Mouse (Mus musculus) kidney, postnatal 14 days (tissue): ENCODE data around the gene B4galt2.
A peak's percentile ranks its signal among the peaks of the same experiment; 100 is the strongest.

Experiments used
- DNase-seq: peaks from one replicate; pipeline ENCODE4 v3.0.0; 2022; ENCODE audit warnings: mixed read lengths

The B4galt2 gene

DNA sequence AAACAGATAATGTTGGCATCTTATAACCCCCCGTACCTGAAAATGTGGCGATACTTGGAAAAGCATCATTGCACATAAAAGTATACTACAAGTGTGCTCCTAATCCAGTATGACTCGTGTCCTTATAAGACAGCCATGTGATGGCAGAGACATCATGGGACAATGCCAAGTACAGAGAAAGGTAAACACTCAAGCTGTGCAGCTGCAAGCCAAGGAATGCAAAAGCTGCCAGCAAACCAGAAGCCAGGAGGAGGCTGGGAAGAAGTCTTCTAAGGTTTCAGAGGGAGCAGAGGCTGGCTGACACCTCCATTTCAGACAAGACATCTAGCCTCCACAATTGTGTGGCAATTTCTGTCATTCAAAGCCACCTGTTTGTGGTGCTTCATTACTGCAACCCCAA, 22.9 kb upstream of the B4galt2 start:
- DNase-seq: no peak

DNA sequence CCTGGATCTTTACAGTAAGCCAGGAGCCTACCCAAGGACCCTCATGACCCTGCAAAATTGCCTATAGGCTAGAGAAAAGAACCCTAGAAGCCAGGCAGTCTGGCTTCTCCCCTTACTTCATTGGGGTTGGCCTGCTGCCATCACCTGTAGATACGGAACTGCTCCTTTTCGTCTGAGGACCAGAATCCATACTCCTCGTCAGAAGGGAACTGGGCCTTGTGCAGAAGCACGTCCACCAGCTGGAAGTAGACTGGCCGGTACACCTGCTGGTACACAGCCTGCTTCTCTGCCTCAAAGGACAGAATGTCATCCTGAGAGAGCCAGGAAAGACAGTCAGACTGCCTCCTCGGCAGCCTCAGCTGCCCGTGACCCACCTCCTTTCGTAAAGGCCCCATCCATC, 21.5 kb upstream of the B4galt2 start:
- no peak for DNase-seq

DNA sequence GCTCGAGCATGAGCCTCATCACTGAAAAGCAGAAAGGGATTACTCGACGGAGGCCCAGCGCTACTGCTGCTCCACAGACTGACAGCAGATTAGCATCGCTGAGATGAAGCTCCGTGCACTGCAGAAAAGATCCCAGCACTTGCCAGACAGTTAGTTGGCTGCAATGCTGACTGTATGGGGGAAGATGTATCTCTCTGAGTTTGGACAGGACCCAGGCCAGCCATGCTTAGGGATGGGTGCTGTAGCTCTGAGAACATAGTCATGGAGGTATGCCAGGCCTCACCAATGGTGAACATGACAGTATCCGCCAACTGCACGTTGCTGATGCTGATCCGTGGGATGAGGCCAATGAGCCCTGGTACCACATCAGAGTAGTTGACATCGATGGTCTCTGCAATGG, 20.8 kb upstream of the B4galt2 start:
- no peak for DNase-seq

DNA sequence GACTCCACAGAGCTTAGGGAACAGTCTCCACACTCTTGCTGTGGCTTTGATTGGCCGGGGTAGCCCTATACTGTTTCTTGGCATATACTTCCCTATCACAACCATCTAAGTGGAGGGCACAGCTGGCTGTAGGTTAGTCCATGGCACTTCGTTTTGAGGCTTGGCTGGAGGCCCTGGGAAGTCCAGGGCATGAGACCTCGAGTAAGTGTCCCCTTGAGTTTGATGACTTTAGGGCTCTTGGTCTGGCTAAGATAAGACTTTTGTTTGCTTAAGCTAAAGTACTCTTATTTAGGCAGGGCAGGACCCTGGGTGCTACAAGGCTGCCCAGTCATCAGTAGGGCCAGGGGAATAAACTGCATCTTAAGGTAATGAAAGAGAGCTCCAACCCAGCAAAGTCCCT, 14.8 kb upstream of the B4galt2 start:
- no peak for DNase-seq

DNA sequence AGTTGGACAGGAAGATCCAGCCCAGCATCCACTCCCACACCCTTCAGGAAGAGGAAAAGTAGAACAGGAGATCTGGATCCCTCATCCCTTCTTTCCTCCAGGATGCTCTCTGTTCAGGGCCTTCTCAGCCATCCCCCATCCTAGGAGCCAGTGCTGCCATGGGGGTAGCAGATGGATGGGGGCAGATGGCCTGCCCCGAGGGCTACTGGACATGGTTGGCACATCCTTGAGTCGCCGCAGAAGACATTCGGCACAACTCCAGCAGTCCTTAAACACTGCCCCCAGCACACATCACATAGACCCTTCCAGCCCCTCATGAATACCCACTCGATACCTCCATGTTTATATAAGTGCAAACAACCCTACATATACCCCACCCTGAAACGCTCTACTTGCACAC, 12.7 kb upstream of the B4galt2 start:
- DNase-seq: no peak

DNA sequence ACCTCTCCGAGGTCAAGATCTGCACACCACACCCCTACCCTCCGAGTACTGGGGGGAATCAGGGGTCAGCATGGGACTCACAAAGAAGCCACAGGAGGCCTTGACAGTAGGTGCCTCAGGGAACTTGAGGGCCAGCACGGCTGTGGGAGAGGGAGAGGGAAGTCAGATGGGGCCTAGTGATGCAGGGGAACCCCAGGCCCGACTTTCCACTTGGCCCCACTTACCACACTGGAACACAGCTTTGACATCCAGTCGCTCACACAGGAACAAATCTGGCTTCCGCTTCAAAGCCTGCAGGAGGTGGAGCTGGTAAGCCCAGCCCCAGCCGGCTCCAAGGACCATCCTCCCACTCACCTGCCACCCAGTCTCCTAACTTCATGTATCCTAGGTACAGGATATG, 12.1 kb upstream of the B4galt2 start:
- DNase-seq: no peak

DNA sequence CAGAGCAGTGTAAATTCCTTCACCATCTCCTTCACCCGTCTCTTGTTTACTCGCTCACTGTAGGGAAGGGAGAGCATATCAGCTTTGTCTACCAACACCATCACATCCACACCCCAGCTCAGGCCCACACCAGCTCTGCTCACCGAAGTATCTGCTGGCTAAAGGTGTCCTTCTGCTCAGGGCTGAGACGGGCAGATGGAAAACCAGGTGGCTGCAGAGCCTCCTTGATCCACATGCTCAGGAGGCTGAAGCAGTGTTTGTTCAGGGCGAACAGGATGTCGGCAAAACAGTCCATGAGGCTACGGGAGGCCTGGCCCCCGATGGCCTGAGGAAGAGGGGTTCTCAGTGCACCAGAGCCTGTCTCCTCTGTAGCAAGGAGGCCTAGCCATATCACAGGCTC, 11.3 kb upstream of the B4galt2 start:
- no peak for DNase-seq

DNA sequence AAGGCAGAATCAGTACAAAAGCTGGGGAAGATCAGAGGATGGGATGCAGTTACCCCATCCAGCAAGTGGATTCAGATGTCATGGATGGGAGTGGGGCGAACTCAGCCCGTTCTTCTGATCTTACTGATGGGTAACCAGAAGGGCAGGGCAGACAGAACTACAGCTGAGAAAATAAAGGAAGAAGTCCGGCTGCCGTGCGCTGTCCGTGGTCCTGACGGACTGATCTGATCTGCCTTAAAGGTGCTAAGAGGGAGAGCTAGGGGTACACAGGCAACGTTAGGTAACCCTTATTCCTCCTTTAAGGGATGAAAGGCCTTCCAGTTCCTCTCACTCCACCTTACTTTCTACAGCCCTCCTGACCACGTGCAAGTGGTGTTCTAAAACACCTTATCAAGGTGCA, 10.1 kb upstream of the B4galt2 start:
- DNase-seq: peak; percentile 70

DNA sequence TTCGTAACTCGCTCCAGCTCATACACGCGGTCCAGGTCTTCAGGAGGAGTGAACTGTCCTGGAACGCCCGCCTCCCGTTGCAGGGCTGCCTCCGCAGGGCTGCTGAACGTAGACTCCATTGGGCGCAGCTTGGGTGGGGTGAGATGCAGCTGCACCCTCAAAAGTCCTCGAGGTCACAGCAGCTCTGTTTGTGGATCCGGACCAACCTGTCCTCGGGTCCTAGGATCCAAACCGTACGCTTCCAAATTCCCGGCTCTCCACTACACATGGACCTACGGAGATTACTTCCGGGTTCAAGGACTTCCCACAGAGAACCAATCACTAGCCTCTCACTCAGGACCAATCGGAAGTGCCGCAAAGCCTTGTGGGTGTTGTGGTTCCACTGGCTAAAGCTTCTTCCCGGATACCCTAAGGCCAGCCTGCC, 8.5 kb upstream of the B4galt2 start, which contains the start of gene Dph2:
Gene Dph2 (minus strand): TSS at position 295 of the 424 bp plus-strand sequence.
- DNase-seq: peak; percentile 91

DNA sequence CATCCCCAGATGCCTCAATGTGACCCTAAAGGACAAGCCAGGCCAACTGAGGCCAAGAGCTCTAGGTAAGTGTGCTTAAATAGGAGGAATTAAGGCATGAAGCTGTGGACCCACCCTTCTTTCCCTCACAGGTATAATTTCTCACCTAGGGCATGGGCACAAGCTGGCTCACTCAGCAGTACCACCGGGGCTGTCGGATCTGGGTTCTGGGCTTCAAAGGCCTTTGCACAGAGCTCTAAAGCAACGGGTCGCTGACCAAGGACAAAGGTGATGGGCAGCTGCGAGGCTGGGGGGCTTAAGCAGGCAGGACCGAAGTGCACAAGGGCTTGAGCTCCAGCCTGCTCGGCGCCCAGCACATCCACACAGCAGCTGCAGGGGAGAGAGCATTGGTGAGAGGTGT, 7.5 kb upstream of the B4galt2 start:
- DNase-seq: no peak

DNA sequence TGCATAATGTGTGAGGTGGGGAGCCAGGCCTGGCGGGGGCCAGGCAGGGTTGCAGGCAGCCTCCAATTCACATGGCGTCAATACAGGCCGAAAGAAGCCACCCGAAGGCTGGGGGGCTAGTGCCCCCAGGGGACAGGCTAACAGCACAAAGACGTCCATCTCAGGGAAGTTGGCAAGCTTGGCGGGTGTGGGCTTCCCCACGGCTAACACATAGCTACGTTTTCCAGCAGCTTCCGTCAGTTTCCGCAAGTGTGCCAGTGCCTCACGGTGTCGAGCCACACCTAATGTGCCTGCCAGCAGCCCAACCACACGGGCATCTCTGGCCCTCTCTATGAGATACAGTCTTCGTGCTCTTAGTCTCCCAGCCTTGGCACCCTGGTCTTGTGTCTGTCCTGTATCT, 6.7 kb upstream of the B4galt2 start:
- no peak for DNase-seq

DNA sequence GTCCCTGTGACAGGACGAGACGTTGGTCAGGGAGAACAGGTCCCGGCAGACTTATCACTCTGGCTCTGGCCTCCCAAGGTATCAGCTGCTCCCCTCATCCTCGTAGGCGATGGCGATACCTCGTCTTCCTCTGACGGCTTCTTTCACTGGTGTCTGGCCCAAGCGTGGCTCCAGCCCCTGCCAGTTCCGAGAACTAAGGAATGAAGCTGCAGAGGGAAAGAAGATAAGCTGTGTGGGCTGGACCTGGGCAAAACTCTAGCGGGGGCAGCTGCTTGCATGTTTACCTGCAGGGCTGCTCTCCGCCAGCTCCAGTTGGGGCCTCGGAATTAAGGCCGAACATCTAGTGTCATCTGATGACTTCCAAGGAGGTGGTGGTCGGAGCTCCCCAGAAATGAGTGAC, 6.2 kb upstream of the B4galt2 start:
- DNase-seq: no peak

DNA sequence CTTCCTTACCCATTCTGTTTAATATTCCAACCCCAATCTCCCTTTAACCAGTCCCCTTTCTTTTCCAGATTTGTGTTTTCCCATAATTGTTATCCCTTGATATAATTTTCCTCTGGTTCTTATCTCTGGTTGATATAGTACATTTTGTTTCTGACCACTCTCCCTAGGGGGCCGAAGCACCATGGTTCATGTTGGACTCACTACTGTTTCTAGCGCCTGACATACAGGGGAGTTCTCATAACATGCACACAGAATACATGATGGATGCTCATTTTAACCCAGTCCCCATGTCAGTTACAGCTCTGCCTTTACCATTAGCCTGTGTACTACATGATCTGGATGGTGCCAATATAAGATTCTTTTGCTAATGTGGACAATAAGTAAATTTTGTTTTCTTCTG, 4.6 kb upstream of the B4galt2 start:
- DNase-seq: no peak

DNA sequence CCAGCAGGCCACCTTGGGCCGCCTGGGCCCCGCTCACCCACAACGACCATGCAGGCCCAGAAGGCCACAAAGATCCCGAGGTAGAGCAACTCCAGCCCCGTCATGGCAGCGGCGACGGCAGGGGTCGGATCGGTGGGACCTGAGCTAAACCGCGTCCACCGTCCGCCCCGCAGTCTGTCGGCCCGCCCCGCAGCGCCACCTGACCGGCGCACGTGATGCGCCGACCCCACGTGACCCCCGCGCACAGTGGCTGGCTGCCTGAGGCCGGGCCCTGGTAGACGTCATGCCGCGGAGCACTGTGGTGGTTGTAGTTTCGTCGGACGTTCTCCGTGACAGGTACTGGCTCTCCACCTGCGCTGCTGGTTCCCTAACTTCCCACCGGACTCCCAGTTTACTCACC, 3.8 kb upstream of the B4galt2 start, which contains the start of gene Atp6v0b:
Gene Atp6v0b (minus strand): TSS at position 201 of the 400 bp plus-strand sequence.
- peak; percentile 97 for DNase-seq

DNA sequence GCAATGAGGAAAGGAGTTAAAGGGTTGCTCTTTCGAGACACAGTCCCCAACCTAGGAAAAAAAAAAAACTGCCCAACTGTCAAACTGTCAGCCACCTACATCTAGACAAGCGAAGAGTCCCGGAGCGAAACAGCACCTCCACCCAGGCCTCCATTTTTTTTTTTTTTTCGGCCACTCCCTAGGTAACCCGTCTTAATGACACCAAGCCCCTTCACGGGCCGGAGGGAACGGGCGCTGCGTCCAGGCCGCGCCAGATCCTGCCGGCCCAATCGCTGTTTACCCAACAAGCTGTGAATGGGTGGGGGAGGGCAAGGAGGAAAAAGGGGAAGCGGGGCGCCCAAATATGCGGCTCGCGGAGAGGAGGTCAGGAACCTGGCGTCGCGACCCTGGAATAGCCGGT, 3.4 kb upstream of the B4galt2 start:
- no peak for DNase-seq

DNA sequence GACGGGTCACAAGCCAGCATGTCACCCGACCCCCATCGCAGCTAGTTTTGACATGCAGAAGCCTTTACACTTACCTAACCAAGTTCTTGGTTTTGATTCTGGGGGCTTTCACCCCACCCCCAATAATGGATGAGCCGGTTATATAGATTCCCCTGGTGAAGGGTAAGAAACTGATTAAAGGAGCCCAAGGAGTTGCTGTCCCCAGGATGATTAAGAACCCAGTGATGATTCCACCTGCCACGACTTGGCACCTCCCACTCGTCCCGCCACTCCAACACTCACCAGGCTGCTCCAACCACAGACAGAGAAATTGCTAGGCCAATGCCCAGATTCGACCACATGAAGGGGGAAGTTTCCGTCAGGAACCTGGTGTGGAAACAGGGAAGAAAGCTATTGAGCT, 2.7 kb upstream of the B4galt2 start:
- DNase-seq: no peak

DNA sequence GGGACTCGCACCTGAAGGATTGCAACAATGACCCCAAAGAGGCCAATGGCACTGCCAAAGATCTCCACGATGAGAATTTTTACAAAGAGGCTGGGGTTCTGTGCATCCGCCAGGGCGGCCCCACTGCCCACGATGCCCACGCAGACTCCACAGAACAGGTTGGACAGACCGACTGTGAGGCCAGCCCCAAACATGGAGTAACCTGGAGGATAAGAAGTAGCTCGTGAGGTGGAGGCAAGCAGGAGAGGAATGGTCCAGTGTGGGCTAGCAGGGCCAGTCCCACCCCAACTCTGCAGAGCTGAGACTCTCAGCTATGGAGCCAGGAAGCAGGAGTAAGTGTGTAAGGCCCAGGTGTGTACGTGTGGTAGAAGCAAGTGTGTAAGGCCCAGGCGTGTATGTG, 1.8 kb upstream of the B4galt2 start:
- no peak for DNase-seq

DNA sequence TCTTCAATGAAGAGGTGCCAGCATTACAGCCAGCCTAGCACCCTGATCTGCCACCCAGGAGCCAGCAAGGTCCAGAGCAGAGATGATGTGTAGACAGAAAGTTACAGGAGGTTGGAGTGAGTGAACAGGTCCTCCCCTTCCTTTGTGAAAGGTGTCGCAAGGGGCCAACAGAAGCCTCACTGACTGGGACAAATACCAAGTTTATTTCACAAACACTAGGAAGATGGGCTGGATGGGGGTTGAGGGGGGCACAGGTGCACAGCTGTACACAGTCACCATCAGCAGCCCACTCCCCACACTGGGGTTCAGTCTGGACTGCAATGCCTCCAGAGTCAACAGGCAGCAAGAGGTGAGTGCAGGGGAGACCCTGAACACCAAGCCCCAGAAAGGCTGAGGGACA, 859 bp upstream of the B4galt2 start:
- no peak for DNase-seq

DNA sequence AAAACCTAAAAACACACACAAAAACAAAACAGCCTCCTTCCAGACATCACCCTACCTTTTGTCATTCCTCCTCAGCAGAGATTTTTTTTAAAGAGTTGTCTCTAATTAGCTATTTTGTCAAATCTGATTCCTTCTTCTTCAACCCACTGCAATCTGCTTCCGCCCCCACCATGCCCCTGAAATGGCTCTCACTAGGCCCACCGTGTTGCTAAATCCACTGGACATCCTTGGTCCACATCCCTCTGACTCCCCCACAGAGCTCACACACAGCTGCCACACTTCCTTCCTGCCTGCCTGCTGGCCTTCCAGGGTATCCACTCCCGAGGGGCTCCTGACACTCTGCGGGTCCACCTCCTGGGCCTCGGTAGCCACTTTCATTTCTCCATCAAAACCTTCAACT, 4.6 kb downstream of the B4galt2 start:
- no peak for DNase-seq

DNA sequence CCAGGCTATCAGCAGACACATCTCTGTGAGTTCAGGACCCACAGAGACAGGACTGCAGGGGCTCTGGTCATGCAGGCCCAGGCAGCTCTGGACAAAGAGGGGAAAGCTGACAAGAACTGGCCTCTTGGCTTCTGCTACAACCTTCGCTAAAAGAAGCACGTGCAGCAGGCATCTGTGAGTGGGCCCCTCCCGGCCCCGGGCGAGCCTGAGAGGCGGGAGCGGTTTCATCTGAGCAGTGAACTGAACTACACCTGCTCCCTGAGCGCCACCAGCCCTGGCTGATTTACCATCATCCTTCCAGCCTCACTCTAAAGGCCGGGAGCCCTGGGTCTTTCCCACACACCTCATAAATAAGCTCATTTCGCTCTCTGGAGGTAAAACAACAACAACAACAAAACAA, 5.0 kb downstream of the B4galt2 start:
- no peak for DNase-seq

DNA sequence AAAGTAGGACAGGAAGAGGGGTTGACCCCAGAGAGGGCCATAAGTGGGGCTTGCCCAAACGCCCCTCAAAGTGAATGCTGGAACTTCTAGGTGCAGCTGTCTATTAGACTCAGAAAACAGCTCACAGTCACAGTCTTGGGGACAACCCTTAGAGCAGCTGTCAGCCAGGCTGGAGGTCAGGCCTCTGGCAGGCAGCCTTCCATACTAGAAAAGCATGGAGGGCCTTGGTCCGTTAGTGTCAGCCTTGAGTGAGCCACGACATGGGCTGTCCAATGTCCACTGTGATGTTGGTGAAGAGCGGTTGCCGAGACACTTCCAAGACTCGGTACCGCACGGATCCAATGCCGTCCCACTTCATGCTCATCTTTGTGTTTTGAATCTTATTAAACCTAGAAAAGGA, 9.7 kb downstream of the B4galt2 start:
- no peak for DNase-seq

DNA sequence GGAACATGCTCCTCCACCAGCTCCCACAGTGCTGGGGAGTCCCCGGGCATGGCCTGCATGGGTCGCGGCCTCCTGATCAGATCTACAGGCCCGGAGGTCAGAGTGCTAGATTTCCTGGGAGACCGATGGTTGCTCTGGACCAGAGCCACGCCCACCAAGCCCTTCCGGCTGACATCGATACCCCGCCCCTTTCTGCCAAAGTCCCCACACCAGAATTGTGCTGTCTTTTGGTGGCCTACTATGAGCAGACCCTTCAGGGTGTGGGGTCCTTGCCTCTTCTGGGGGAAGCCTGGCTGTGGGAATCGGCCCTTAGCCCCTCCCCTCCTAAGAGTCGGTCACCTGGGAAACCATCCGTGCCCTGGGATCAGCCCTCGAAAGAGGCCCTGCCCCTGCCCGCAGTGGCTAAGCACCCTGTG, 10.8 kb downstream of the B4galt2 start, which contains the start of gene Ccdc24:
Gene Ccdc24 (minus strand): TSS at position 87 of the 416 bp plus-strand sequence.
- peak; percentile 51 for DNase-seq

DNA sequence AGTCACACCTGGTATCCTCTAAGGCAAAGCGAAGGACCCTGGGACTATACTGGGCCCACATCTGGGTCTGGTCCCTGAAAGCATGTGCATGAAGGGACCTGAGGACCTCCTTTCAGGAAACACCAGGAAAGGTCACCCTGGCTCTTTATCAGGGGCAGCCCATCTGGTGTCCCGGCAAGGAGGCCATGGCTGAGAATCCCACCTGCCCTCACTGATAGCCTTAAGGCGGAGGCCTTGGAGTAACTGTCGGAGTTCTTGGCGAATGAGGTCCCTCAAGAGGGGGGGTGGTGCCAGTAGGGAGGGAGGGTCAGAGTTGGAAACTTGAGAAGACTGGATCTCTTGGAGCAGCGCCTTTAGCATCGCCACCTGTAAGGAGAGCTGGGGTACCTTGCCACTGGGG, 11.5 kb downstream of the B4galt2 start:
- DNase-seq: no peak

DNA sequence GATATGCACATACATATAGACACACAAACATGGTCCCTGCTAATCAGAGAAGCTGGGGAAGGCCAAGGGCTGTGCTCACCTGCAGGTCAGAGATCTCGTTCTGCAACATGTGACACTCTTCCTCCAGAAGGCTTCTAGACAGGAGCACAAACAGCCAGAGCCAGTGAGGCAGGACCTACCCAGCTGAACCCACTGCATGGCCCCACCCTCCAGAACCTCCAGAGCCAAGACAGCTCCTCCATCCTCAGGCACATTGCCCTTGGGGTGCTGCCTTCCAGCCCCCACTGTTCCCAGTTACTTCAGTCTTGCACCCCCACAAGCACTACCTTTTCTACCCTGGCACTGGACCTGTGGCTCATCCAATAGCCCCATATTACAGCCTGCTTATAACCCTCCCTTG, 12.8 kb downstream of the B4galt2 start:
- no peak for DNase-seq

DNA sequence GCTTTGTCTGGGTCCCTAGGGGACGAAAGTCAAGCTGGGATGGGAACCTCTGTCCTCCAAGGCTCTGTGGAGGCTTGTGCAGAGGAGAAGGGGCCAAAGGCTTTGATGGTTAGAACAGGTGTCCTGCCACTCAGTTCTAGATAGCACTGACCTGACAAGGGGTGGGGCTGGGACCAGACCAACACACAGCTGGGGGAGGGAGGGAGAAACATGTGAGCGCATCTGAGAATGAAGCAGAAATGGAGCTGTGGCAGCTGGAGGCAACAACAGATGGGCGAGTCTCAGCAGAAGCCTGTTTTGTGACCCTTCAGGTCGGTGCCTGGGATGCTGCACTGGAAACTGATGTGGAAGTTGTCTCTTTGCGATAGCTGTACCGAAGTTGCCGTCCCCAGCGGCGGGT, 14.0 kb downstream of the B4galt2 start:
- no peak for DNase-seq

DNA sequence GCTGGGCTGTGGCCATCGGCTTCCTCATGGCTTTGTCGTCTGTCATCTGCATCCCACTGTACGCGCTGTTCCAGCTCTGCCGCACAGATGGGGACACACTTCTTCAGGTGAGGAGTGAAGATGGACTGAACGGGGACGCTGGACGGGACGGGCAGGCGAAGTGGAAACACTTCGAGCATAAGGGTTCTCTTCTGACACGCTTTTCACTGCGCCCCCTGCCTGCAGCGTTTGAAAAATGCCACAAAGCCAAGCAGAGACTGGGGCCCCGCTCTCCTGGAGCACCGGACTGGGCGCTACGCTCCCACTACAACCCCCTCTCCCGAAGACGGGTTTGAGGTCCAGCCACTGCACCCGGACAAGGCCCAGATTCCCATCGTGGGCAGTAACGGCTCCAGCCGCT, 15.5 kb downstream of the B4galt2 start:
- DNase-seq: peak; percentile 72
